In genomic region chr3:78919407-78919806, GRCm38 (mm10) we compare ENCODE assay signal across 8 mouse cellular contexts.
DNase-seq lines count a peak whose midpoint lies in the region; ATAC-seq and TF ChIP-seq lines count a peak whose summit lies in the region.

No protein-coding gene starts in this region.

- peak; percentile 74 to 77 for DNase-seq in CD8-positive naive resting alpha-beta T cell, adult 2 months (ENCODE audit: low read depth in 2 of 2, low spot score in 2 of 2)
- DNase-seq in heart, postnatal 0 days (ENCODE audit: low spot score): peak; percentile 78
- peak; percentile 46 to 88 for DNase-seq in kidney, postnatal 36 days
- peak; percentile 60 for DNase-seq in telencephalon, adult 2 months (ENCODE audit: low read depth, low spot score)

- H3K36me3 ChIP-seq in forebrain, embryonic 12.5 days (replicated peaks): no peaks in the 10 kb centered on the region
- H3K36me3 ChIP-seq in heart, postnatal 0 days (replicated peaks; ENCODE audit: control insufficient read depth, insufficient read depth, low read length): no peaks in the 10 kb centered on the region
- H3K36me3 ChIP-seq in liver, embryonic 15.5 days (replicated peaks): no peaks in the 10 kb centered on the region
- H3K36me3 ChIP-seq in neural tube, embryonic 12.5 days: no peaks in the 10 kb centered on the region

- no peak for TF ChIP-seq EP300 in heart, postnatal 0 days (IDR thresholded peaks at IDR 0.05; ENCODE audit: low read depth)

- H3K4me3 ChIP-seq in brown adipose tissue, adult 24 weeks (ENCODE audit: insufficient read depth, low read depth, low read length): peak overlapping the region; percentile 42
- H3K4me3 ChIP-seq in forebrain, embryonic 12.5 days (replicated peaks): 0 out of 2 replicates have a peak overlapping the region, but pooled peaks have one; percentile 15
- H3K4me3 ChIP-seq in heart, postnatal 0 days (ENCODE audit: low read depth, low read length): peak overlapping the region; percentile 31; the same call in 1 of the 2 replicates
- no peak overlapping the region for H3K4me3 ChIP-seq in liver, embryonic 15.5 days (replicated peaks)
- H3K4me3 ChIP-seq in neural tube, embryonic 12.5 days: no peak overlapping the region

- WGBS in forebrain, embryonic 12.5 days: 19% methylated on average over 12 of the region's 12 CpGs
- WGBS in heart, postnatal 0 days: 12% methylated on average over 12 of the region's 12 CpGs
- WGBS in liver, embryonic 15.5 days (ENCODE audit: insufficient replicate concordance): 9% methylated on average over 12 of the region's 12 CpGs
- WGBS in neural tube, embryonic 12.5 days: 21% methylated on average over 12 of the region's 12 CpGs

- H3K9ac ChIP-seq in forebrain, embryonic 12.5 days: no peak overlapping the region; the same call in 1 of the 2 replicates
- no peak overlapping the region for H3K9ac ChIP-seq in heart, postnatal 0 days (replicated peaks; ENCODE audit: low read depth, low read length)
- no peak overlapping the region for H3K9ac ChIP-seq in liver, embryonic 15.5 days
- no peak overlapping the region for H3K9ac ChIP-seq in neural tube, embryonic 12.5 days

- H3K9me3 ChIP-seq in forebrain, embryonic 12.5 days: no peaks in the 10 kb centered on the region
- no peaks in the 10 kb centered on the region for H3K9me3 ChIP-seq in heart, postnatal 0 days (replicated peaks; ENCODE audit: control insufficient read depth, low read length)
- H3K9me3 ChIP-seq in liver, embryonic 15.5 days (replicated peaks): no peaks in the 10 kb centered on the region
- H3K9me3 ChIP-seq in neural tube, embryonic 12.5 days: no peaks in the 10 kb centered on the region

- no peaks in the 10 kb centered on the region for H3K4me1 ChIP-seq in brown adipose tissue, adult 24 weeks (ENCODE audit: control insufficient read depth, insufficient read depth, insufficient read length, low read length)
- no peaks in the 10 kb centered on the region for H3K4me1 ChIP-seq in forebrain, embryonic 12.5 days
- no peaks in the 10 kb centered on the region for H3K4me1 ChIP-seq in heart, postnatal 0 days (ENCODE audit: control insufficient read depth, insufficient read depth)
- H3K4me1 ChIP-seq in liver, embryonic 15.5 days (replicated peaks): no peaks in the 10 kb centered on the region
- H3K4me1 ChIP-seq in neural tube, embryonic 12.5 days: no peaks in the 10 kb centered on the region

- peak overlapping the region; percentile 44 for H3K4me2 ChIP-seq in forebrain, embryonic 12.5 days
- peak overlapping the region; percentile 58 for H3K4me2 ChIP-seq in heart, postnatal 0 days (ENCODE audit: low read depth, low read length)
- H3K4me2 ChIP-seq in liver, embryonic 15.5 days: peak overlapping the region; percentile 41
- peak overlapping the region; percentile 52 for H3K4me2 ChIP-seq in neural tube, embryonic 12.5 days (replicated peaks)

- peak; percentile 76 for ATAC-seq in forebrain, embryonic 12.5 days (ENCODE audit: low FRiP score)
- ATAC-seq in heart, postnatal 0 days (ENCODE audit: insufficient read depth, low read depth): 0 out of 2 replicates have a peak, but pooled peaks have one; percentile 27
- ATAC-seq in liver, embryonic 15.5 days (ENCODE audit: insufficient read depth): no peak
- ATAC-seq in neural tube, embryonic 12.5 days (ENCODE audit: low FRiP score, low read depth): peak; percentile 77; the same call in 1 of the 2 replicates

- H3K27me3 ChIP-seq in forebrain, embryonic 12.5 days: no peaks in the 10 kb centered on the region
- H3K27me3 ChIP-seq in heart, postnatal 0 days (ENCODE audit: control insufficient read depth, insufficient read depth, low read length): no peaks in the 10 kb centered on the region
- H3K27me3 ChIP-seq in liver, embryonic 15.5 days: no peaks in the 10 kb centered on the region
- H3K27me3 ChIP-seq in neural tube, embryonic 12.5 days (replicated peaks): no peaks in the 10 kb centered on the region

- peak; percentile 95 for TF ChIP-seq CTCF in heart, postnatal 0 days (IDR thresholded peaks at IDR 0.05; ENCODE audit: low read depth)

- no peak overlapping the region for H3K27ac ChIP-seq in brown adipose tissue, adult 24 weeks (replicated peaks; ENCODE audit: low read depth, low read length)
- H3K27ac ChIP-seq in forebrain, embryonic 12.5 days: no peak overlapping the region
- no peak overlapping the region for H3K27ac ChIP-seq in heart, postnatal 0 days (ENCODE audit: low read depth)
- H3K27ac ChIP-seq in liver, embryonic 15.5 days (replicated peaks): no peak overlapping the region
- no peak overlapping the region for H3K27ac ChIP-seq in neural tube, embryonic 12.5 days

Comparison
In these comparisons a context has a peak if more than half of its experiments do, and no peak if none do; other contexts are left out.
1. H3K4me3 ChIP-seq: peak in brown adipose tissue, adult 24 weeks (single experiment), forebrain, embryonic 12.5 days (single experiment) and heart, postnatal 0 days (single experiment); none in liver, embryonic 15.5 days (single experiment) and neural tube, embryonic 12.5 days (single experiment).
2. Peak in every context shown above with its lines, with median percentiles within 50 percentile points of each other: DNase-seq and H3K4me2 ChIP-seq.